Mouse (Mus musculus): ENCODE measurements around the gene Ntn3.

DNA sequence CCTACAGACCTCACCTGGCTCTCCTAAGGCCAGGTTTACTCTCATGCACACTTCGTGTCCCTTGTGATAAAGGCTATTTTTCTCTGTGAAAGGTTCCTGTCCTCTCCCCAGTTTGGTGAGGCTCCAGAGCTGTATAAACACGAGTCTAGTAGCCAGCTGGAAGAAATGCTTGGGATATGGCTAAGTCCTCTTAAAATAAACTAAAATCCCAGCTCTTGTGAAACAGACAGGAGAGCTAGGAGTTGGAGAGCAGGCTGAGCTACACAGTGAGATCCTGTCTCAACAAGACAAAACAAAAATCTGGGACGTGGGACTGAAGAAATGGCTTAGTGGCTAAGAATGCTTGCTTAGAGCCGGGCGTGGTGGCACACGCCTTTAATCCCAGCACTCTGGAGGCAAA is 3.9 kb upstream of the Ntn3 start:
- TF ChIP-seq POLR2A (IDR thresholded peaks at IDR 0.05; ENCODE audit: insufficient read depth, low read depth, low read length) (no peak), CTCF (IDR thresholded peaks at IDR 0.05) (no peak)
